Mouse (Mus musculus): ENCODE measurements around the gene Cfap157.

DNA sequence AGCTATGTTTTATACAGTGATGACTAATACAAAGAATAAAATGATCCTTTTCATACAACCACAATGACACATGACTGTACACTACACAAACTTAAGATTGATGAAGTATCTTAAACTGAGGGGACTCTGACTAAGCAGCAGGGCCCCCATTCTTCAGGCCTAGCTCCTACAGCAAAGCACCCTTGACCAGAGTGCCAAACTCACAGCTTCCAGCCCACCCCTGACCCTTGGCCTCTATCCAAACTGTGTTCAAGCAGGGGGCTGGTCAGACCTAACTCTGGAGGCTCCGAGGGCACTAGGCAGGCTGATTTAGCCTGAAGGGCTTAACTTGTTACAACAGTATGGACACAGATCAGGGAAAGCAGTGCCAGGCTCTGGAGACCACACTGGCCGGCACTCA, 4.4 kb upstream of the Cfap157 start:
- no peak for TF ChIP-seq CTCF (IDR thresholded peaks at IDR 0.05)
- TF ChIP-seq POLR2A (IDR thresholded peaks at IDR 0.05; ENCODE audit: insufficient read depth, low read depth, low read length), result no peak

All from heart, adult 2 months (tissue).